Mouse (Mus musculus) forebrain, embryonic 16.5 days (tissue): ENCODE measurements around the gene Ddx50. TPM values are rescaled to one million over a fixed set of nuclear protein-coding genes. Genes with fewer than 3 reads are reported as not detected.

Experiments
- ATAC-seq: fragments of 200-750 bp; cut with Nextera tagmentation; 2 replicates; pipeline ENCODE4 v1.8.0; 2017; ENCODE audit warnings: mild to moderate bottlenecking, moderate library complexity
- H3K27ac ChIP-seq: fragments of 300-500 bp; sonication (generic); 2 replicates; pipeline ENCODE4 v1.5.1; 2014; ENCODE audit warnings: low read length, control low read depth
- H3K27me3 ChIP-seq: fragments of 300-500 bp; sonication (generic); replicated peaks from 2 replicates; pipeline ENCODE4 v1.6.1; 2014; ENCODE audit warnings: low read length; ENCODE audit not compliant: control insufficient read depth, insufficient read depth
- H3K36me3 ChIP-seq: fragments of 300-500 bp; sonication (generic); 2 replicates; pipeline ENCODE4 v1.6.1; 2014; ENCODE audit not compliant: control insufficient read depth, insufficient read depth
- H3K4me1 ChIP-seq: fragments of 300-500 bp; sonication (generic); replicated peaks from 2 replicates; pipeline ENCODE4 v1.6.1; 2014; ENCODE audit warnings: low read length; ENCODE audit not compliant: control insufficient read depth, insufficient read depth
- H3K4me2 ChIP-seq: fragments of 300-500 bp; sonication (generic); 2 replicates; pipeline ENCODE4 v1.6.1; 2014; ENCODE audit warnings: mild to moderate bottlenecking, low read length, control low read depth
- H3K4me3 ChIP-seq: fragments of 300-500 bp; sonication (generic); replicated peaks from 2 replicates; pipeline ENCODE4 v1.5.1; 2014; ENCODE audit warnings: mild to moderate bottlenecking, low read length, control low read depth
- H3K9ac ChIP-seq: fragments of 300-500 bp; sonication (generic); replicated peaks from 2 replicates; pipeline ENCODE4 v1.6.1; 2014; ENCODE audit warnings: low read depth, low read length, control low read depth
- H3K9me3 ChIP-seq: fragments of 300-500 bp; sonication (generic); 2 replicates; pipeline ENCODE4 v1.6.1; 2016; ENCODE audit warnings: low read length; ENCODE audit not compliant: control insufficient read depth
- WGBS: fragments of 180-500 bp; shearing (Covaris S2); extraction: QIAGEN DNeasy Blood & Tissue Kit; methylation state at CpG from one replicate; pipeline ENCODE4 v1.1.7; 2014; 5-methylcytosine and 5-hydroxymethylcytosine counted together
- polyA plus RNA-seq: library from polyadenylated mRNA; unstranded; fragments of >200 nt; fragmentation: Nextera tagmentation; extraction: Ambion mirVana; gene quantifications from 2 replicates; pipeline ENCODE4 v1.2.1, GENCODE M21; 2015

Gene Ddx50
- 104 and 109 TPM in 2 replicates for polyA plus RNA-seq

GRCm38 (mm10) chr10:62650881-62651810 lies at the start of gene Ddx50:
TSS of gene Ddx50 (minus strand) at chr10:62651218.
- 0% methylated on average over 85 of the region's 89 CpGs for WGBS
- ATAC-seq, result peak; percentile 99
- peak within 1 kb of the TSS; percentile 95 for H3K27ac ChIP-seq
- peak within 1 kb of the TSS; percentile 88 for H3K9ac ChIP-seq
- no peaks in the 10 kb centered on the region for H3K9me3 ChIP-seq
- peak within 1 kb of the TSS; percentile 89 for H3K4me2 ChIP-seq
- H3K36me3 ChIP-seq, result peaks cover 6% of the 10 kb centered on the region; the same call in 1 of the 2 replicates
- peaks cover 18% of the 10 kb centered on the region for H3K4me1 ChIP-seq
- peak within 1 kb of the TSS; percentile 89 for H3K4me3 ChIP-seq
- H3K27me3 ChIP-seq, result no peaks in the 10 kb centered on the region

DNA sequence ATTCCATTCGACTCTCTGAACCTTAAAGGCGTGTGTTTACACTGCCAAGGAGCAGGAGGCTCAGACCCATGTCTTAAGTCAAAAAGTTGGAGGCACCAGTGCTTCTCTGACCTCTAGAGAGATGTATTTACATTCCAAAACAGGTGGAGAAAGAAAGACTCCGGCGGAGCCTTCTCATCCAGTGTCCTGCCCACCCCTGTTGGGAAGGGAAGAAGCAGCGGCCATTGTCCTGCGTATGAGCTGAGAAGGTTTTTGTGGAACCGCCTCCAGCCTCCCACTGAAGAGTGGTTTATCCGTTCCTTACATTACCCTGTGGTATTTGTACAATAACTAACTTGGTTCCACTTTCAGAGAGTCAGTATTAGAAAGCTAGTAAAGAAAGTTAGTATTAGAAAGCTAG lies 41.8 kb upstream of the Ddx50 start:
- Histone ChIP-seq H3K27me3 (no peaks in the 10 kb centered on the region), H3K9me3 (no peaks in the 10 kb centered on the region), H3K27ac (no peak overlapping the region), H3K4me3 (no peak overlapping the region), H3K36me3 (no peaks in the 10 kb centered on the region), H3K4me1 (no peaks in the 10 kb centered on the region), H3K9ac (no peak overlapping the region), H3K4me2 (no peak overlapping the region)
- no peak for ATAC-seq
- 66% methylated on average over 8 of the region's 8 CpGs for WGBS

GRCm38 (mm10) chr10:62692244-62692643 lies 41.2 kb upstream of the Ddx50 start:
- ATAC-seq, result no peak
- H3K4me2 ChIP-seq, result no peak overlapping the region
- peaks cover 3% of the 10 kb centered on the region for H3K4me1 ChIP-seq
- no peaks in the 10 kb centered on the region for H3K9me3 ChIP-seq
- H3K9ac ChIP-seq, result no peak overlapping the region
- no peaks in the 10 kb centered on the region for H3K36me3 ChIP-seq
- H3K27ac ChIP-seq, result no peak overlapping the region
- 66% methylated on average over 3 of the region's 3 CpGs for WGBS
- H3K4me3 ChIP-seq, result no peak overlapping the region
- no peaks in the 10 kb centered on the region for H3K27me3 ChIP-seq

- Histone ChIP-seq H3K9me3 (no peaks in the 10 kb centered on the region), H3K4me3 (no peak overlapping the region), H3K4me2 (peak overlapping the region; percentile 4; the same call in 1 of the 2 replicates), H3K27ac (no peak overlapping the region), H3K27me3 (no peaks in the 10 kb centered on the region), H3K4me1 (peaks cover 8% of the 10 kb centered on the region), H3K36me3 (no peaks in the 10 kb centered on the region), H3K9ac (no peak overlapping the region)
- ATAC-seq, result peak; percentile 83
- 2% methylated on average over 15 of the region's 15 CpGs for WGBS
Measured at GRCm38 (mm10) chr10:62687032-62687674, 36.1 kb upstream of the Ddx50 start.

DNA sequence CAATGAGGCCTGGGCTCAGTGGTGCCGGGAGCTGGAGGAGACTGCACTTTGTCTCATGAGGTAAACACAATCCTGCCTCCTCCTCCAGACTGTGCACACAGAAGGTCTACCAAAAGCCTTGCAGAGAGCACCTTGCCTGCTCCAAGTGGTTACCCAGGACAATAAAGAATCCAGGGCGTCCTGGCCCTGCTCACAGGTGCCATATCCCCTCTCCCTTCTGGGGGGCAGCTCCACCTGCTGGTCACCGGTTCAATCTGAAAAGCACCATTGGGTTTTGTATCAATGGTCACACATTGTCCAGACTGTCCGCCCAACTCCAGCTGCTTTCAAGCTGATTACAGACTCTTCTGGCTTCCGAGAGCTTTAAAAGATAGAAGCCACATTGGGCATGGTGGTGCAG lies 32.0 kb upstream of the Ddx50 start:
- no peak for ATAC-seq
- no peaks in the 10 kb centered on the region for H3K36me3 ChIP-seq
- H3K27ac ChIP-seq, result no peak overlapping the region
- no peak overlapping the region for H3K4me2 ChIP-seq
- H3K9me3 ChIP-seq, result peaks cover 8% of the 10 kb centered on the region; the same call in 1 of the 2 replicates
- H3K27me3 ChIP-seq, result no peaks in the 10 kb centered on the region
- H3K4me3 ChIP-seq, result no peak overlapping the region
- peaks cover 8% of the 10 kb centered on the region for H3K4me1 ChIP-seq
- no peak overlapping the region for H3K9ac ChIP-seq
- 63% methylated on average over 5 of the region's 5 CpGs for WGBS

- no peak overlapping the region for H3K4me3 ChIP-seq
- H3K4me1 ChIP-seq, result no peaks in the 10 kb centered on the region
- H3K27ac ChIP-seq, result no peak overlapping the region
- no peak for ATAC-seq
- H3K9ac ChIP-seq, result no peak overlapping the region
- WGBS, result 83% methylated on average over 1 of the region's 1 CpGs
- peaks cover 8% of the 10 kb centered on the region; the same call in 1 of the 2 replicates for H3K9me3 ChIP-seq
- H3K36me3 ChIP-seq, result no peaks in the 10 kb centered on the region
- no peaks in the 10 kb centered on the region for H3K27me3 ChIP-seq
- H3K4me2 ChIP-seq, result no peak overlapping the region
Measured at GRCm38 (mm10) chr10:62679833-62680232, 28.8 kb upstream of the Ddx50 start.

- no peak overlapping the region for H3K4me2 ChIP-seq
- WGBS, result 58% methylated on average over 5 of the region's 5 CpGs
- ATAC-seq, result no peak
Measured at GRCm38 (mm10) chr10:62677329-62677728, 26.3 kb upstream of the Ddx50 start.

DNA sequence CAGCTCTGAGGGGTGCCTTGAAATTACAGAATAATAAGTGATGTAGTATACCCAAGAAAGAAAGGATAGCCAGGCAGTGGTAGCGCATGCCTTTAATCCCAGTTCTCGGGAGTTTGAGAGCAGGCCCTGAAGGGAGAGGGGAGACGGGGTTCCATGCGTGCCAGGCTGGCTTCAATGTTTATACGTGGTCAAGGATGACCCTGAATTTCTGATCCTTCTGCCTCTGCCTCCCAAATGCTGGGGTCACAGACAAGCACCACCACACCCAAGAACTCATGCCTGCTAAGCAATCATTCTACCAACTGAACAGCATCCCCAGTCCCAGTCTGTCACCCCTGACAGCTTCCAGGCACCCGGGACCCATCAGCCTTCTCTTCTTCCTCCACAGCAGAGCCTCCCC lies 25.2 kb upstream of the Ddx50 start:
- no peak overlapping the region for H3K4me3 ChIP-seq
- no peaks in the 10 kb centered on the region for H3K36me3 ChIP-seq
- H3K27ac ChIP-seq, result no peak overlapping the region
- no peak for ATAC-seq
- no peaks in the 10 kb centered on the region for H3K27me3 ChIP-seq
- no peak overlapping the region for H3K9ac ChIP-seq
- peaks cover 8% of the 10 kb centered on the region; the same call in 1 of the 2 replicates for H3K9me3 ChIP-seq
- WGBS, result 89% methylated on average over 6 of the region's 6 CpGs
- H3K4me1 ChIP-seq, result no peaks in the 10 kb centered on the region; the same call in 1 of the 2 replicates
- H3K4me2 ChIP-seq, result no peak overlapping the region

More at GRCm38 (mm10) chr10:62677329-62677728, 26.3 kb upstream of the Ddx50 start:
- Histone ChIP-seq H3K27ac (no peak overlapping the region), H3K4me1 (no peaks in the 10 kb centered on the region; the same call in 1 of the 2 replicates), H3K4me3 (no peak overlapping the region), H3K9ac (no peak overlapping the region), H3K27me3 (no peaks in the 10 kb centered on the region), H3K9me3 (peaks cover 8% of the 10 kb centered on the region; the same call in 1 of the 2 replicates), H3K36me3 (no peaks in the 10 kb centered on the region)

DNA sequence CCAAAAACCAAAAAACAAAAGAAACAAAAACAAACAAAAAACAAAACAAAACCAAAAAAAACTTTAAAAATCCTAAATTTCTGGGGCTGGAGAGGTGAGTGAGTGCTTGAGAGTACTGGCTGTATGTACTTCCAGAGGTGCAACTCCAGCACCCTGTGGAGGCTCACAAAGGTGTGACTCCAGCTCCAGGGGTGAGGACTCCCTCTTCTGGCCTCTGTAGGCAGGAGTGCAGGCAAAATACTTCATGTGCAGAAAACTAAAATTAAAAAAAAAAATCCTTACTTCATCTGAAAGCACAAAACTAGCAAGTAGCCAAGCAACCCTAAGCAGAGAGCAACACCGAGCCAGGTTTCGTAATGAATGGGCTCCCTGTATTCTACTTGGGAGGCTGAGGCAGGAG lies 21.3 kb upstream of the Ddx50 start:
- Histone ChIP-seq H3K4me3 (no peak overlapping the region), H3K27ac (no peak overlapping the region), H3K9me3 (no peaks in the 10 kb centered on the region), H3K9ac (no peak overlapping the region), H3K36me3 (no peaks in the 10 kb centered on the region), H3K27me3 (no peaks in the 10 kb centered on the region), H3K4me2 (no peak overlapping the region), H3K4me1 (no peaks in the 10 kb centered on the region; the same call in 1 of the 2 replicates)
- WGBS, result 98% methylated on average over 2 of the region's 2 CpGs
- ATAC-seq, result no peak
